Mouse (Mus musculus) layer of hippocampus, adult 18-20 months (tissue): ENCODE measurements around the gene Nell2. TPM values are rescaled to one million over a fixed set of nuclear protein-coding genes. Genes with fewer than 3 reads are reported as not detected.
A peak's percentile ranks its signal among the peaks of the same experiment; 100 is the strongest.

Source experiments
- DNase-seq, 2 experiments: peaks; one replicate each; pipeline ENCODE4 v3.0.0; 2022; ENCODE audit warnings: low spot score in 2 of 2
- total RNA-seq, 2 experiments: library from RNA; stranded (reverse); gene quantifications; 2 replicates each; pipeline ENCODE4 v1.2.3; 2021

Gene Nell2
- total RNA-seq, 2 experiments from 2014 or later = 710 to 754 TPM

GRCm38 (mm10) chr15:95366506-95366905, 161.9 kb downstream of the Nell2 start:
- no peak for DNase-seq

DNA sequence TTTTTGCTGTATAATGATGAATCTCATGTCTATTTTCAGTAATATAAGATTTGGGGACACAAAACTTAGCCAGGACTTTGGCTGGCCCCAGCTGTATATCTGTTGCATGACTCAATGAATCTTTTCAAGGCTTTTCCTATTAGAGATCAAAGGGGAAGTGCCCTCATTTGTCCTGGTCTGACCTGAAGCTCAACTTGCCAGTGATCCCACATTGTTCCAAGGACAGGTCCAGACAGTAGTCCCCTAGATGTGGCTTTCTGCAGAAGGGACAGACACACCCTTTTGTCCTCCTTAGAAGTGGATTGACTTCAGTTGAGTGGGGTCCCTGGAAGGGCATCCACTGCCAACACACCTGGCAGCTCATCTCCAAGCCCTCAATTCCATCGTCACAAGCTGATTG, 173.6 kb downstream of the Nell2 start:
- no peak for DNase-seq

DNA sequence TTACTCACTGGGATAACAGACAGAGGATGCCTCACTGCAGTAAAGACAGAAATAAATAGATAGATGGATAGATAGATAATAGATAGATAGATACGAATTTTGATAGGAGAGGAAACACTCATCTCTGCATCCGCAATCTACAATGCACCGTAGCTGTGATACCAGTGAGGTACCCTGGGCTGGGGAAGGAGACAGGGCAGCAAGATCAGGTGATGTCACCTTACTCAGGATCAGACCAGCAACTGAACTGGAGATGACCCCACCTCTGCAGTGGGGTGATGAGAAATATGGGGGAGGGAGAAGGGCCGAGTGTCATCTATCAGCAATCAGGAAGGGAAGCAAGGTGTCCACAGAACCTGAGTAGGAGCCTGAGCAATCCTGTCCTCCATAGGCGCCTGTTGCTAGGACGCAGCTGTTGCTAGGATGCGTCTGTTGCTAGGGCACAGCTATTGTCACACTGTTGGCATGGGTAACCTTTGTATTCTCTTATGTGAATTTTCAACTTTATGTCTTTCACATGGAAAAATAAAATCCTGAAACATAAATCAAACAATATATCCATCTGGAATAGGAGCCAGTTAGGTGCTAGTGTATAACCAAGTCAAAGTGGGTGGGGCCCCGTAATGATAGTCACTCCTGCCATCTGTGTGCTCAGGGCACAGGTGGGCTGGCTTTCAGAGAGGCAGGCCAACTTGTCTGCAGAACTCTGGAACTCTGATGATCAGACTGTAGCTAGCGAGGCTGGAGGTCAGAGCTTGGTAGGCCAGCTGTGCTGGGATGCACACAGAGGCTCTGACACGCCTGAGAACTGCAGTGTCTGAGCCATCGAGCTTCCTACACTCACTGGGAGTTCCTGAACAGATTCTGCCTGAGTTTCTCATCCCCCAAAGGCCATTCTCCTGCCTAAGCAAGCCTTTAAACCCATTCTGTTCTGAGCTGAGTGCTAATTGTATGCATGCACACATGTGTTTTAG, 193.7 kb downstream of the Nell2 start:
- no peak for DNase-seq

- no peak for DNase-seq
Observed at GRCm38 (mm10) chr15:95333229-95333628, 195.1 kb downstream of the Nell2 start.

DNA sequence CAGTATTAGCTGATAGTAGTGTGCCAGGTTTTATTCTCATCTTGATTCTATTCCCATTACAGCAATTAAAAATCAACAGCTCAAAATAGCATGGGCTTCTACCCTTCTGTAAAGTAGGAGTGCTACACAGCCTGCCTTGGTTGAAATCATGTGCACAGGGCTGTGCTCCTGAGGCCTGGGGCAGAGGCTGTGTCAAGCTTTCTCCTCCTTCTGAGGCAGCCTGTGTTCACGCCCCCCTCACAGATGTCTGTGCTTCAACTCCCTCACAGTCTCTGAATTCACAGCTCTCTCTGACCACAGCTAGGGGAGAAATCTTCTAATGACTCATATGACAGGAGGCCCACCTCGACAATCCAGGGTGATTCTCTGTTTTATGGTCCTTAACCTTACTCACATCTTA, 197.4 kb downstream of the Nell2 start:
- DNase-seq = peak in 1 of 2 experiments; percentile 66

DNA sequence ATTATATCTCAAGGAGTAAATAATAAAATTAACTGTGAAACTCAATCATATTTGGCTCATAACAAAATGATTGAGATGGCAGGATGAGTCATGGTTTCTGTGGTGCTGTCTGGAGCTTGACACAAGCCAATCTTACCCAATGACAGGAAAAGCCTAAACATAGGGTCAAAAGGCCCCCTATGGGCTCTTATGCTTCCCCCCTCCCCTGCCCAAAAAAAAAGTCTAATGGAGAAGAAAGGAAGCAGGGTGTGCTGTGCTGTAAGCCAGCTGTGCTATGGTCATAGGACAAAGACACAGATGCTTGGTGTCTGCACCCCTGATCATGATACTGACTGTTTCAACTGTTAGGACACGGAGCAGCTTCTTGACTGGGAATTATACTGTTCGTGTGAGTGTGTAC, 205.6 kb downstream of the Nell2 start:
- no peak for DNase-seq

DNA sequence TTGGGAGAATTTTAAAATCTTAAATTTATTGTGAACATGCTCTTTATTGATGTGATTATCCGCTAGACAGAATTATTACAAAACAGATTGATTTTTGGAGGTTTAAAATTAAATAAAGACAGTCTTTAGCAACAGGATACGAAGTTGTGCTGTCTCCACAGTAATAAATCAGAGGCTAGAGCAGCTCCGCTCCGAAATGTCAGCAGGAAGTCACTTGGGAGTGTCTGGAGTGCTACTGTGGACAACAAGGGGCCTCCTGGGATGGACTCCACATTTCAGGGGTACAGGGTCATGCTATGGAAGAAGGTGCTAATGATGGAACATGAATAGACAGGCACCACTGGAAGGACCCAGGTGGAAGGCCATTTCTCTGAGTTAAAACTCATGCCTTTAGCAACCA, 211.7 kb downstream of the Nell2 start:
- no peak for DNase-seq

GRCm38 (mm10) chr15:95314808-95315145, 213.6 kb downstream of the Nell2 start:
- DNase-seq = no peak

DNA sequence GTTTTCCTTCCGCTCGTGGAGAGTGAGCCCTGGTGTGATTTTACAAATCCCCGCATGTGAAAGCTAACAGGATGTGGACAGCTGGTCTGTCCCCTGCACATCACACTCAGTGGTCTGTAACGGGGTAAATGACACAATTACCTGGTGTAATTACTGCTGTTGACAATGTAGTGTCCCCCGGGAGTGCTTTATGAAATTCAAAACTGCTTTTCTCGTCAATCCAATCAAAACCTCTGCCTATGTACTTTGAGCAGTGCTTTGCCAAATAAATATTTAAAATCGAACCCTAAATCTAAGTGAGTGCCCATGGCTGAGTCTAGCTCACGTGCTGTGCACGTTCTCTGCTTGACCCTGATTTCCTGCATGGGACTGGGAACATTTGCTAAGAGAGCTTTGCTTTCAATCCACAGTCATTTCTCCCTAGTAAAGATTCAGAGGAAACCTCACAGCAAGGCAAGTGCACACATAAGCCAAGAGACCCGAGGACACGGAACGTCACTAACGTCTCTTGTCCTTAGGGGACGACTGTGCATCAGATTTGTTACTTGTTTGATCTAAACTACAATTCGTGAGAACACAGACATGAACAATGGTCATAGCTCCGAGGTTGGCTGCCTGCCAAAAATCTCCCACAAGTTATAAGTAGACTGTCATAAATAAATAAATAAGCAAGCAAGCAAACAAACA, 214.1 kb downstream of the Nell2 start:
- no peak for DNase-seq

GRCm38 (mm10) chr15:95313286-95313685, 215.1 kb downstream of the Nell2 start:
- no peak for DNase-seq

- no peak for DNase-seq
Observed at GRCm38 (mm10) chr15:95304102-95304501, 224.3 kb downstream of the Nell2 start.

GRCm38 (mm10) chr15:95296561-95296960, 231.8 kb downstream of the Nell2 start:
- DNase-seq = no peak

DNA sequence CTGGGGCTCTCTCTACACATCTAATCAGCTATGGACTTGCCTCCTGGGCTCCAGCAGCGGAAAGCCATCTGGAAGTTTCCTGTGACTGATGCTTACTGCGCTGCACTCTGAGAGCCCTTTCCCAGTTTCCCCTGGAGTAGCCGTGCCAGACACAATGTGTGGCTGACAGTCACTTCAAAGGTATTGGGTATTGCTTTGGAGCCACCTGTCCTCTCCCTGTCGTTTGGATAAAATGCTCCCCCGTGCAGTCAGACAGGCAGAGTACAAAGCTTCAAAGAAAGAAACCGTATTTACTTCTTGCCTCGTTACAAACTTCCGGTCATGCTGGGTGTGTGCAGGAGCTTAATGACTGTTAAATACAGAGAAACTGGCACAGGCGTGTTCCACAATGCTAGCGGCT, 239.3 kb downstream of the Nell2 start:
- DNase-seq = peak in 1 of 2 experiments; percentile 30

DNA sequence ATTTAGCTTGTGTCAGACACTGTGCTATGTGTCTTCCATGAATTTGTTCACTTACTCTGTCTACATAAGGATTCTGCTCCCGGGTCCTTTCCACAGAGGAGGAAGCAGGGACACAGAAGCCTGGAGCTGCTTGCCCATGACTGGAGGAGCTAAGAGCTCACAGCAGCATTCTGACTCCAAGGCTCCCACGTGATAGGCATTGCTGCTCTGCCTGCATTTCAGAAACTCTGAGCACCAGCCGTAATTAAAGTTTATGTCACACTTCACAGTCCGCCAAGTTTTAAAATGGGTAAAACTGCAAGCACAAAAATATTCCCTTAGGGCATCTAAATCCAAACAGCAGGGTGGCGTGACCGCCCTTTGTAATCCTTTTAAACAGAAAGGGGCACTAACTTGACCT, 243.2 kb downstream of the Nell2 start:
- DNase-seq = peak in 1 of 2 experiments; percentile 37

- DNase-seq = no peak
Observed at GRCm38 (mm10) chr15:95280986-95281385, 247.4 kb downstream of the Nell2 start.

DNA sequence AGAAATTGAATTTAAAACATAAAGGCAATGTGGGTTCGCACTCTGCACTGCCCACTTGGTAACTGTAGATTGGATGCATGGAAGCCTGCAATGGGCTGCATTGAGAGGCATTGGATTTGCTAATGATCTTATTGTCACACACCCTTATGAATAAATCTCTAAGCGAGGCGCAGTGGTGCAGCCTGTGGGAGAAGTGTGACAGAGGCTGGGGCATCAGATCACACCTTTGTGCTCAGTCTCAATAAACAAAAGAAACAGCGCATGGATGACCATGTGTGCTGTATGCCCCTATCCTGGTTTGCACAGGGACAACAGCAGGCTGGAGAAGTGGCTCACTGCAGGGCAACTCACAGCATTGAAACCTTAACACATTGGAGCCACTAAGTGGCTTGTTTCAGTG, 250.4 kb downstream of the Nell2 start:
- DNase-seq = no peak

- DNase-seq = no peak
Observed at GRCm38 (mm10) chr15:95276556-95276955, 251.8 kb downstream of the Nell2 start.

- DNase-seq = no peak
Observed at GRCm38 (mm10) chr15:95275553-95275952, 252.8 kb downstream of the Nell2 start.

DNA sequence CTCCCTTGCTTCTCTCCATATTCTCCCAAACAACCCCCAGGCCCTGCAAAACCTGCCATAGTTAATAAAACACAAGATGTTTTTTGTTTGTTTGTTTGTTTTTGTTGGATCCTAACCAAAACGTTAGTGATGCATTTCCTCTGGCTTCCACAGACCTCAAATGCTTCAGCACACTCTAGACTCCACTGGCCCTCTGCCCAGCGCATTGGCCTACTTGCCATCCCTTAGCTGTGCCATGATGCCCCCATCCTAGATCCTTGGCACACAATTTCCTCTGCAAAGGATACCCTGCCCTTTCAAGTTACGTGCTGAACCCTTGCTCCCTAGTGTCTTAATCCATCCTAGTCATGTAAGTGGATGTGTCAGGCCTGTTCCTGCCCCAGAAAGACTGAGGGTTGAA, 255.1 kb downstream of the Nell2 start:
- no peak for DNase-seq

DNA sequence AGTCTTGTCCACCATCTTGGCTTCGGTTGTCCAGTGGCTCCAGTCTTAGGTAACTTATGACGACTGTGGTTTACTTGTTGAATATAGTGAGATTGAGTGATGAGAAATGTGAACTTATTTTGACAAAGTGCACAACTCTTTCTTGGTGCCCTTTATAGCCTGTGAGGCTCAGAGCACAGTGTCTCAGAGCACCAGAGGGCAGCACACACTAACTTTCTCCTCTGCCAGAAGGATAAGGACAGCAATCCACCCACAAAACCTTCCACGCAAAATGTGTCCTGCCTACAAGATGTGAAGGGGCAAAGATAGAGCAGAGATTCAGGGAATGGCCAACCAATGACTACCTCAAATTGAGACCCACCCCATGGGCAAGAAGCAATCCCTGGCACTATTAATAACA, 256.2 kb downstream of the Nell2 start:
- DNase-seq = no peak

GRCm38 (mm10) chr15:95259671-95260450, 268.5 kb downstream of the Nell2 start:
- no peak for DNase-seq

DNA sequence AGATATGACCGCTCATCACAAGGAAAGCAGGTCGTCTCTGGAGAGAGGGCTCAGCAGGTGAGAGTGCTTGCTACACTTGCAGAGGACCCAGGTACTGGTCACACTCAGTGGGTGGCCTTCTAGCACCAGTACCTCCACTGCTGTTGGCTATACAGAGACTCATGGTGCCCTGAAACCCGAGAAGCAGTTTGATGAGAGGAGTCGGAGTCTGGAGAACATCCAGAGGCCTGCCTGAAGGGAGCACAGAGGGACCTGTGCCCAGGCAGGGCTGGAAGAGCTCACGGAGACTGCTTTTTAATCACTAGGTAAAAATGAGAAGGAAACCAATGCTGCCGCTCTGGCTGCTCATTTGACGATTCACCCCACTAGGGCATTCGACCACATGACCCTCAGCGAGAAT, 271.2 kb downstream of the Nell2 start:
- DNase-seq = no peak
